Mouse (Mus musculus) heart, adult 10 weeks (tissue): Measurements from ENCODE around the gene Pate2. TPM values are rescaled to one million over a fixed set of nuclear protein-coding genes. Genes with fewer than 3 reads are reported as not detected.

ENCODE experiments used
- polyA plus RNA-seq: library from polyadenylated mRNA; stranded (reverse); fragments of 350-450 nt; fragmentation: Illumina TruSeq; extraction: RNeasy Lipid Tissue Mini Kit (QIAGEN cat#74804); gene quantifications from one replicate; pipeline ENCODE4 v1.2.3, GENCODE M21; 2014; ENCODE audit warnings: low read depth, low replicate concordance

Pate2 gene
- polyA plus RNA-seq: not detected

DNA sequence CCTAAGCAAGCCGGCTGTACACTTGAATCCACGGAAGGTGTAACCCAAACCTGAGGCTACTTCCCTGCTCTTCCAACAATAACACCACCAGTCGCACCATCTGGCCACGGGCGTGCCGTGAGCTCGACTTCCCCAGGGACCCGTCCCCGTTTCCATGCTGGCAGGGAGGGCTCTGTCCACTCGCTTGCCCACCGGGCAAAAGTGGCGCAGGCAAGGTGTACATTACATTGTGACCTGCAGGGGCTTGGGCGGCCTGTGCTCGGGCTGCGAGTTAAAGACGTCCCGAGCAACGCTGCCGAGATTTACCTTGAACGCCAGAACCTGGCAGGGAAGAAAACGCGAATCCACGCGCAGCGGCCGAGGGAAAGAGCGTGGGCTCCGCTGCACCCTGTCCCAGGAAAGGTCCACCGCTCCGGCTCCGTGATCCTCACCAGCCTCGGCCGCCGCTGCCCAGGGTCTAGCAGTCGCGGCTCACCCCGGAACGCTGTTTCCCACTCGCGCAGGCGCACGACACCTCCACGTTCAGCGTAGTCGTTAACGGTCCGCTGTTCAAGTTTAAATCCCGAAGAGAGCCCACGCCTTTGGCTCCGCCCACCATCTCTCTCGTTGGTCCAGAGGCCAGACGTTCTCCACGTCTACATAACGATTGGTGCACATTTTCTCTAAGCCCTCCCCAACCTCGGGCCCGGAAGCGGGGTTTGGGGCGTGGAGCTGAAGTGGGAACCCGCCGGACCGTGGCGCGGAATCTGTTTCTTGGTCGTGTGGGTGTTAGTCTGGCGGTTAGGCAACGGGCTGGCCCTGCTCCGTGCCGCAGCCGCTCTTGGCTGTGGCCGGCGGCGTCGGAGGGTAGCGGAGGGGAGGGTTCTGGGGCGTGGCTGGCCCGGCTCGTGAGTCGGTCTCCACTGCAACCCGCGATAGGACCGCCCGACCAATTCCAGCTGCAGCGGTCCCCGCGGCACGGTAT lies at the start of gene Pate2, which contains the start of gene Hyls1:
Gene Pate2 (plus strand): TSS at position 714 of the 964 bp plus-strand sequence.
Gene Hyls1 (minus strand): TSS at position 828 of the 964 bp plus-strand sequence.

DNA sequence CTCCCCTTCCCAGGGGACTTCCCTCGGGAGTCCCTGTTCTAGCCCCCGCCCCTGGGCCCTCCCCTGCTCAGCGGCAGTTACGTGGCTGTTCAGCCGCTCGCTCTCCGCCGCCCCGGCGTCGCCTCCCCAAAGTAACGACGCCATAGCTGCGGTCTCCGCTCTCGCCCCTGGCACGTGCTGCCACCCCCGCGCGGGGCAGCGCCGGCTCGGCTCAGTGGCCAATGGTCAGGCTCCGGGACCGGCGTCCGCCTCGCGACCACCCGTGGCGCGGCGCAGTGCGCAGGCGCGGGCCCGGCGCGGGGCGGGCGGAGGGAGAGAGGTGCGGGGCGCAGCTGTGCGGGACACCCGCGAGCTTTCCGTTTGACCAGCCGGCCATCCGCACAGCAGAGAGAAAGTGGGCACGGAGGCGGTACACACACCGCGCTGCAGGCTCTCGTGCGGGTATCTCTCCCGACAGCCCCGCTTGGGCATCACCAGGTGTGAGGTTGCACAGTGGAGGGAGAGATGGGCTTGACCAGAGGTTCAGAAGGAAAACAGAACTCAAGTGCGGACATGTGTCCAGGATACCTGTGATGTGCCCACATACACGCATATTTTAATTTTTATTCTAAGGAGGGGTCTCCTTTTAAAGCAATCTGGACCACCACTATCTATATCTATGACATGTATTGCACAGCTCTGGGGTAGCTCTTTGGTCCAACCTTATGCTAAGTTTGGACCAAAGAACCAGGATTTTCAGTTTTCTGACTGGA lies 11.7 kb upstream of the Pate2 start, which contains the start of the genes Ddx25 and Pus3:
Gene Ddx25 (minus strand): TSS at position 272 of the 752 bp plus-strand sequence.
Gene Pus3 (plus strand): TSS at position 339 of the 752 bp plus-strand sequence.

DNA sequence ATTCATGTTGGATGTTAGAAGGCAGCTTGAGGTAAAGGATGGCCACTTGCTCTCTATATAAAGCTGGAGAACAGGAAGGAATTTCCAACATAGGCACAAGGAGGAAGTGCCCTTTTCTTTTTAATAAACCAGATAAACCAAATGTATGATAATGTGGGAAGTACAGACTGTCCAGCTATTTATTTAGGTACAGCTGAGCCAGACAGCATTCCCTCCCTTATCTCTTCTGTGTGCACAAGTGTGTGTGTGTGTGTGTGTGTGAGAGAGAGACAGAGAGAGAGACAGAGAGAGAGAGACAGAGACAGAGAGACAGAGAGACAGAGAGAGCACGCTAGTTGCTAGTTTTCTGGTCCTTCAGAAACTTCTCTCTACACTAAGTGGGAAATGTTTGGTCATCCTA lies 41.8 kb downstream of the Pate2 start, which contains the start of gene Pate4:
Gene Pate4 (minus strand): TSS at position 101 of the 400 bp plus-strand sequence.

DNA sequence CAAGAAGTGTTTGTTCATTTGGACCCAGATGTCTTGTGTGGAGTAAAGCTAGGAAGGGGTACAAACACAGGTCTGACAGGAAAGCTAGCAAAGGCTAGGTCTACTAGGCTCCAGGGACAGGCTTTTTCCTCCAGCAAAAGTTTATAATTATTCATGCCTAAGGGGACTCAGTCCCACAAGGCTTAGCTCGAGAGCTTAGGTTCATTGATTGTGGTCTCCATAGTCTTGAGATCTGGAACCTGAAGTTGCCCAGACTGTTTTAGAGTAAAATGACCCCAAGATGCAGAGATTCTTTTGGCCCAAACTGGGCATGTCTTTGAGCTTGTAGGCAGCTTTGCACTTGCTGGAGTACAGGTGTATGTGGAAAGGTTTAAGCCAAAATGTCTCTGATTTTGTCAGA lies 78.0 kb downstream of the Pate2 start, which contains the start of gene Pate3:
Gene Pate3 (minus strand): TSS at position 101 of the 400 bp plus-strand sequence.

DNA sequence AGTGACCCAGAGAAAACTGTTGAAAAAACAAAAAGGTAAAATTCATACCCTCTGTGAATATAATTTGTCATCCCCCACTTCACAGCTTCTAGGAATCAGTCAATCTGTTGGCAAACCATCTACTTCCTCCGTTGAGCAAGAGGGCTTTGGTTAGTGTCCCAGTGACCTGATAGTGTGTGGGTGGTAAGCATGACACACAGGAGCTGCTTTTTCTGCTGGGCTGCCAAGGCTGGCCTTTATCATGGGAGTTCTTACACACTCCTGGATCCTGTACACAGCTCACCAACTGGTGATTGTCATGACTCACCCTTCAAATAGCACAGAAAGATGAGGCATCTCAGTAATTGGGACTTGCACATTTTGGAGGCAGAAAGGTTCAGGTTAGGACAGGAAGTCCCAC lies 116.9 kb downstream of the Pate2 start, which contains the start of gene Pate1:
Gene Pate1 (minus strand): TSS at position 378 of the 400 bp plus-strand sequence.

Other genes with a start within 250 kb of the Pate2 start
- gene Cdon, start 149.2 kb upstream of the Pate2 start, polyA plus RNA-seq: 7.3 TPM
- gene Gm1113, start 52.0 kb upstream of the Pate2 start, polyA plus RNA-seq: not detected
- gene Ddx25, start 11.8 kb upstream of the Pate2 start, polyA plus RNA-seq: not detected
- 9.0 TPM for gene Pus3, start 11.7 kb upstream of the Pate2 start, polyA plus RNA-seq
- 2.3 TPM for gene Hyls1, start 114 bp downstream of the Pate2 start, polyA plus RNA-seq
- gene Pate4, start 41.7 kb downstream of the Pate2 start, polyA plus RNA-seq: not detected
- not detected for gene Pate3, start 77.9 kb downstream of the Pate2 start, polyA plus RNA-seq
- not detected for gene Pate1, start 117.1 kb downstream of the Pate2 start, polyA plus RNA-seq
- gene Gm17677, start 170.8 kb downstream of the Pate2 start, polyA plus RNA-seq: not detected
- gene Gm17727, start 207.8 kb downstream of the Pate2 start, polyA plus RNA-seq: not detected
- not detected for gene Gm27235, start 219.8 kb downstream of the Pate2 start, polyA plus RNA-seq
- gene D730048I06Rik, start 219.8 kb downstream of the Pate2 start, polyA plus RNA-seq: not detected